Mouse (Mus musculus): Measurements from ENCODE around the gene Itgax. TPM values are rescaled to one million over a fixed set of nuclear protein-coding genes. Genes with fewer than 3 reads are reported as not detected.
"Not testable (repeated sequence)": the region's sequence is repeated elsewhere in the genome, so short reads cannot be mapped to it uniquely, and the experiment has no call there.

The Itgax gene
- polyA plus RNA-seq, 1 experiment: 0.30 TPM

DNA sequence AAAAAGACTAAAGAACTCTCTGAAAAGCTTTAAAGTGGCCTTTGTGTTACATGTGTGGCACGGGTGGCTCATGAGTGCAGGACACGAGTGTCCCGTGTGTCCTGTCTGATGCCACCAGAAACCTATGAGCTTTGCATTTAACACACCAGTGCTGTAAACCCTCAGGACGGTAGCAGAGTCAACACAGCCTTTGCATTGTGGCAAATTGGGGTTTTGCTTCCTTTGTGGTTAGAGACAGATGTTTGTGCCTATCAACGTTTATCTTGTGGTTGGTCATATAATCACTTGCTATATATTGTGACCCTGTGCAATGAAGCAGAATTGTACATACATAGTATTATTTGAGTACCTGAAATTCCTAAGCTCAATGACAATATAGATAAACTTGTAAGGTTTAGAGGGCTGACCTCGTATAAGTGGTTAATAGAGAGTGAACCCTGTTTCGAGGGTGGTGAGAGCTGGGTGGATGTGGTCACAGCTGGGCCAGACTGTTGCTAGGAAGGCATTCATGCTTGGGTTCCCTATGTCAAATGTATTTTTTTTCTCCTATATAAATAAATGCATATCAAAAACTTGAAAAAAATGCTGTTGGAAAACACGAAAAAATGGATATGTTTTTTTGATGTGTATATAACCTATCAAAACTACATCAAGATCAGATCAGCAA lies 29.5 kb downstream of the Itgax start:
- DNase-seq (ENCODE audit: extremely low spot score in 1 of 2, low spot score in 1 of 2): not testable (repeated sequence)

DNA sequence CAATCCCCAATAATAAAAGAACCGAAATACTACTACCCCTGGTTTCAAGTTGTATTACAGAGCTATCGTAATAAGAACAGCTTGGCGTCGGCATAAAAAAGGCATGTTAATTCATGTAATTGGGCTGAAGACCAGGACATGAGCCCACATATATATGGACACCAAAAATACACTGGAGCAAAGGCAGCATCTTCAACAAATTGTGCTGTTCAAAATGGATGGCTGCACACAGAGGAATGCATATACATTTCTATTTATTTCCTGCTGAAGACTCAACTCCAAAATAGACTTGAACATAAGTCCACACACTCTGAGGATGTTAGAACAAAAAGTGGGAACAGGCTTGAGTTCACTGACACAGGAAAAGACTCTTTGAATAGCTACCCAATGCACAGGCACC lies 34.7 kb downstream of the Itgax start:
- no peak for DNase-seq (ENCODE audit: extremely low spot score in 1 of 2, low spot score in 1 of 2)

DNA sequence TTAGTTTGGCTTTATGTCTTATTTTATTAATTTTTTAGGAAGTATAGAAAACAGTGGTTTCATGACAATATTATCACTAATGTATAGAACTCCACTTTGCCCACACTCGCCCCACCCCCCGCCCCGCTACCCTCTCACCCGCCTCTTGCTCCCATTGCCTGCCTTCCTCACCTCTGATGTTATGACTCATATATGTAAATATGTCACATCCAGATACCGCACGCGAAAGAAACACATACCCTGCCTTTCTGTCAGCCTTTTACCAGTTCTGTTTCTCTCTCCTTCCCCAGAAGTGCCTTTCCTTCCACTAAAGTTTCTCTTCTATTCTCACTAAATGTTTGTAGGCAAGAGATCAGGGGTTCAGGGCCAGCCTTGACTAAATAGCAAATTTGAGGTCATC lies 37.0 kb downstream of the Itgax start:
- DNase-seq (ENCODE audit: extremely low spot score in 1 of 2, low spot score in 1 of 2): no peak

GRCm38 (mm10) chr7:128169996-128170395 lies 40.6 kb downstream of the Itgax start:
- DNase-seq (ENCODE audit: extremely low spot score in 1 of 2, low spot score in 1 of 2): no peak

- peak; percentile 66 to 77 for DNase-seq (ENCODE audit: extremely low spot score in 1 of 2, low spot score in 1 of 2)
These were observed 49.0 kb downstream of the Itgax start for GRCm38 (mm10) chr7:128178385-128178784.

DNA sequence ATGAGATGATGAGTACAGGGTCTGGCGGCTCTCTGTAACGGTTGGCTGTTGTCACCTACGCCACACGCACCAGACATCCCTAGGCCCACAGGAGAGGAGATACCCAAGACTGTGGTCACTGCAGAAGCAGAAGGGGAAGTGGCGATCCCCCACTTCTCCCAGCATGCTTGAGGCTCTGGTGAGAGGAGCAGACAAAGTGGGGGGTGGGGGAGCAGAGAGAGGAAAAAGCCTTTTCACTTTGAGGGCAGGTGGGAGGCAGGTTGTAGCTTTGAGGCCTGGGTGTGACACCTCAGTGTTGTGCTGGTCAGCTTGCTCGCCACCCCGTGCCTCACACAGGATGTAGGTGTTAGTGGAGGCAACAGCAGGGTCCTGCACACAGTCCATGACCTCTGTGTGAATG lies 50.8 kb downstream of the Itgax start:
- DNase-seq (ENCODE audit: extremely low spot score in 1 of 2, low spot score in 1 of 2): no peak

DNA sequence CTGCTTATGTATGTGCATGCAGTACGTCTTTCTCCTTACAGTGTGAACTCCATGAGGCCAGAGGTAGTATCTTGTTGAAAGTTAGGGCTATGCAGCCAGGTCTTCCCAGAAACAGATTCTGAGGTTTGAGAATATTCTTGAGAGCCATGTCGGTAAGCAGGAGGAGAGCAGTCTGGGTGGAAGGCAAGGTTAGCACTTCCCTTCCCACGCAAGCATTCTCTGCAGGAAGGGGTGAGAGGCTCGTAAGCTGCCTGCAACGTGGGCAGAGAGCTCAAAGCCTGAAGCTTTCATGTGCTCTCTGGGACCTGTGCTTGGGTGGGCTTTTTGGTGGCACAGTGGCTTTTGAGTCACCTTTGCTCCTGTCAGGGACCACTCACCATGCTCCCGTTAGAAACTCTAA lies 51.2 kb downstream of the Itgax start:
- no peak for DNase-seq (ENCODE audit: extremely low spot score in 1 of 2, low spot score in 1 of 2)

- DNase-seq (ENCODE audit: extremely low spot score in 1 of 2, low spot score in 1 of 2): no peak
These were observed 52.3 kb downstream of the Itgax start for GRCm38 (mm10) chr7:128181691-128182090.

Other genes starting within 250 kb of the Itgax start
- 4.7 and 5.2 TPM in 2 replicates for gene Prss53, start 238.6 kb upstream of the Itgax start, polyA plus RNA-seq (2012; rRNA removed)
- not detected in 2 replicates for gene Gm21974, start 234.1 kb upstream of the Itgax start, polyA plus RNA-seq (2012; rRNA removed)
- 54.6 and 68.7 TPM in 2 replicates for gene Vkorc1, start 233.9 kb upstream of the Itgax start, polyA plus RNA-seq (2012; rRNA removed)
- 50.4 and 51.0 TPM in 2 replicates for gene Bckdk, start 225.5 kb upstream of the Itgax start, polyA plus RNA-seq (2012; rRNA removed)
- gene Kat8, start 217.0 kb upstream of the Itgax start, polyA plus RNA-seq (2012; rRNA removed): 37.3 and 39.1 TPM in 2 replicates
- gene Prss8, start 199.4 kb upstream of the Itgax start, polyA plus RNA-seq (2012; rRNA removed): 0.36 and 0.86 TPM in 2 replicates
- gene Prss36, start 182.8 kb upstream of the Itgax start, polyA plus RNA-seq (2012; rRNA removed): 14.0 and 15.0 TPM in 2 replicates
- 446 and 481 TPM in 2 replicates for gene Fus, start 162.1 kb upstream of the Itgax start, polyA plus RNA-seq (2012; rRNA removed)
- gene Pycard, start 135.7 kb upstream of the Itgax start, polyA plus RNA-seq (2012; rRNA removed): 7.5 and 10.1 TPM in 2 replicates
- gene Trim72, start 125.6 kb upstream of the Itgax start, polyA plus RNA-seq (2012; rRNA removed): 2.5 and 2.8 TPM in 2 replicates
- gene Itgam, start 66.9 kb upstream of the Itgax start, polyA plus RNA-seq (2012; rRNA removed): 9.4 and 14.6 TPM in 2 replicates
- 0.02 TPM in 1 of 2 replicates, not detected in the other for gene Gm49368, start 66.9 kb upstream of the Itgax start, polyA plus RNA-seq (2012; rRNA removed)
- 0.06 and 0.19 TPM in 2 replicates for gene Itgad, start 24.8 kb downstream of the Itgax start, polyA plus RNA-seq (2012; rRNA removed)
- gene Cox6a2, start 76.8 kb downstream of the Itgax start, polyA plus RNA-seq (2012; rRNA removed): 13.8 and 28.8 TPM in 2 replicates
- gene Armc5, start 107.8 kb downstream of the Itgax start, polyA plus RNA-seq (2012; rRNA removed): 12.1 and 12.6 TPM in 2 replicates
- 1.8 and 2.6 TPM in 2 replicates for gene 9130023H24Rik, start 108.5 kb downstream of the Itgax start, polyA plus RNA-seq (2012; rRNA removed)
- gene Tgfb1i1, start 117.3 kb downstream of the Itgax start, polyA plus RNA-seq (2012; rRNA removed): 14.5 and 16.9 TPM in 2 replicates
- gene Slc5a2, start 136.1 kb downstream of the Itgax start, polyA plus RNA-seq (2012; rRNA removed): 0.04 and 0.06 TPM in 2 replicates
- 34.2 and 35.5 TPM in 2 replicates for gene BC017158, start 168.6 kb downstream of the Itgax start, polyA plus RNA-seq (2012; rRNA removed)

Measured in frontal cortex, adult 2 months (tissue).